Mouse (Mus musculus) lung, embryonic 14.5 days (tissue): ENCODE measurements at regions not wholly inside any gene's neighbourhood (a gene's known extent, or its start where the extent isn't known, plus 50 kb on each side); places are given as distances from the start of the nearest gene placed in this dataset.

Experiments used
- ATAC-seq: fragments of 200-750 bp; cut with Nextera tagmentation; 2 replicates; pipeline ENCODE4 v1.8.0; 2017; ENCODE audit warnings: mild to moderate bottlenecking, moderate TSS enrichment, moderate library complexity; ENCODE audit not compliant: insufficient read depth
- DNase-seq: peaks from one replicate; pipeline ENCODE4 v3.0.0-alpha.2; 2015
- H3K27ac ChIP-seq: fragments of 300-500 bp; sonication (generic); 2 replicates; pipeline ENCODE4 v1.5.1; 2014; ENCODE audit warnings: low read depth, mild to moderate bottlenecking, moderate library complexity
- H3K27me3 ChIP-seq: fragments of 300-500 bp; sonication (generic); 2 replicates; pipeline ENCODE4 v1.6.1; 2014; ENCODE audit warnings: low read length, control low read depth; ENCODE audit not compliant: insufficient read depth
- H3K36me3 ChIP-seq: fragments of 300-500 bp; sonication (generic); 2 replicates; pipeline ENCODE4 v1.6.1; 2014; ENCODE audit warnings: control low read depth; ENCODE audit not compliant: insufficient read depth
- H3K4me1 ChIP-seq: fragments of 300-500 bp; sonication (generic); 2 replicates; pipeline ENCODE4 v1.6.1; 2014; ENCODE audit warnings: antibody characterized with exemption, control low read depth; ENCODE audit not compliant: insufficient read depth
- H3K4me2 ChIP-seq: fragments of 300-500 bp; sonication (generic); 2 replicates; pipeline ENCODE4 v1.6.1; 2014; ENCODE audit warnings: mild to moderate bottlenecking
- H3K4me3 ChIP-seq: fragments of 300-500 bp; sonication (generic); 2 replicates; pipeline ENCODE4 v1.5.1; 2014; ENCODE audit warnings: low read depth, low read length
- H3K9ac ChIP-seq: fragments of 300-500 bp; sonication (generic); 2 replicates; pipeline ENCODE4 v1.6.1; 2014
- H3K9me3 ChIP-seq: fragments of 300-500 bp; sonication (generic); 2 replicates; pipeline ENCODE4 v1.6.1; 2016; ENCODE audit warnings: low read depth, low read length, control low read depth
- CTCF ChIP-seq: IDR thresholded peaks from 2 replicates; pipeline ENCODE4 v1.5.1; 2016; ENCODE audit warnings: antibody characterized with exemption, low read depth
- WGBS: fragments of 180-500 bp; shearing (Covaris S2); extraction: QIAGEN DNeasy Blood & Tissue Kit; methylation state at CpG from one replicate; pipeline ENCODE4 v1.1.7; 2014; 5-methylcytosine and 5-hydroxymethylcytosine counted together

- ATAC-seq (no peak), DNase-seq (no peak)
- no peaks in the 10 kb centered on the region for H3K9me3 ChIP-seq
- H3K27me3 ChIP-seq: no peaks in the 10 kb centered on the region
- H3K9ac ChIP-seq: no peak overlapping the region
- H3K4me1 ChIP-seq: no peaks in the 10 kb centered on the region
- H3K4me3 ChIP-seq: no peak overlapping the region
- TF ChIP-seq CTCF: peak; percentile 20; the same call in 1 of the 2 replicates
- H3K27ac ChIP-seq: no peak overlapping the region
- H3K4me2 ChIP-seq: no peak overlapping the region
- 56% methylated on average over 2 of the region's 2 CpGs for WGBS
- no peaks in the 10 kb centered on the region for H3K36me3 ChIP-seq
Measured at GRCm38 (mm10) chr12:28181265-28181664, 370.9 kb downstream of the Dcdc2c start.

- Histone ChIP-seq H3K27ac (no peak overlapping the region), H3K4me2 (no peak overlapping the region), H3K27me3 (no peaks in the 10 kb centered on the region), H3K4me3 (no peak overlapping the region), H3K36me3 (no peaks in the 10 kb centered on the region), H3K9me3 (no peaks in the 10 kb centered on the region), H3K4me1 (no peaks in the 10 kb centered on the region), H3K9ac (no peak overlapping the region)
- WGBS: 67% methylated on average over 3 of the region's 3 CpGs
- no peak for TF ChIP-seq CTCF
- DNase-seq: peak; percentile 3
- ATAC-seq: no peak
Measured at GRCm38 (mm10) chr12:28176016-28176415, 376.2 kb downstream of the Dcdc2c start.

GRCm38 (mm10) chr12:28174078-28174477, 378.1 kb downstream of the Dcdc2c start:
- Histone ChIP-seq H3K9ac (no peak overlapping the region), H3K4me1 (no peaks in the 10 kb centered on the region), H3K27ac (no peak overlapping the region), H3K4me3 (no peak overlapping the region), H3K4me2 (no peak overlapping the region), H3K9me3 (no peaks in the 10 kb centered on the region), H3K36me3 (no peaks in the 10 kb centered on the region), H3K27me3 (no peaks in the 10 kb centered on the region)
- no peak for TF ChIP-seq CTCF
- ATAC-seq: no peak
- DNase-seq: no peak

- H3K27ac ChIP-seq: no peak overlapping the region
- WGBS: 76% methylated on average over 1 of the region's 1 CpGs
- ATAC-seq (no peak), DNase-seq (no peak)
- no peak for TF ChIP-seq CTCF
- no peak overlapping the region for H3K4me2 ChIP-seq
- H3K9ac ChIP-seq: no peak overlapping the region
- H3K36me3 ChIP-seq: no peaks in the 10 kb centered on the region
- no peaks in the 10 kb centered on the region for H3K4me1 ChIP-seq
- no peaks in the 10 kb centered on the region for H3K9me3 ChIP-seq
- no peak overlapping the region for H3K4me3 ChIP-seq
- no peaks in the 10 kb centered on the region for H3K27me3 ChIP-seq
Measured at GRCm38 (mm10) chr12:28158786-28159185, 393.4 kb downstream of the Dcdc2c start.

- WGBS: 65% methylated on average over 4 of the region's 4 CpGs
- no peak overlapping the region for H3K27ac ChIP-seq
- no peaks in the 10 kb centered on the region for H3K9me3 ChIP-seq
- no peak for DNase-seq
- H3K9ac ChIP-seq: no peak overlapping the region
- no peak for TF ChIP-seq CTCF
- no peaks in the 10 kb centered on the region for H3K4me1 ChIP-seq
- no peaks in the 10 kb centered on the region for H3K36me3 ChIP-seq
- no peak overlapping the region for H3K4me3 ChIP-seq
- no peak for ATAC-seq
- no peaks in the 10 kb centered on the region for H3K27me3 ChIP-seq
- H3K4me2 ChIP-seq: no peak overlapping the region
Measured at GRCm38 (mm10) chr12:28150759-28151158, 401.4 kb downstream of the Dcdc2c start.

- H3K27ac ChIP-seq: no peak overlapping the region
- H3K27me3 ChIP-seq: no peaks in the 10 kb centered on the region
- H3K9me3 ChIP-seq: no peaks in the 10 kb centered on the region
- no peaks in the 10 kb centered on the region for H3K36me3 ChIP-seq
- WGBS: 41% methylated on average over 4 of the region's 4 CpGs
- no peak for TF ChIP-seq CTCF
- H3K4me1 ChIP-seq: no peaks in the 10 kb centered on the region
- no peak overlapping the region for H3K9ac ChIP-seq
- H3K4me2 ChIP-seq: no peak overlapping the region
- ATAC-seq (no peak), DNase-seq (peak; percentile 3)
- H3K4me3 ChIP-seq: no peak overlapping the region
Measured at GRCm38 (mm10) chr12:28135810-28136592, 416.2 kb downstream of the Dcdc2c start.

- peak; percentile 7 for DNase-seq
Measured at GRCm38 (mm10) chr12:28122766-28123165, 429.4 kb downstream of the Dcdc2c start.

More at GRCm38 (mm10) chr12:28122766-28123165, 429.4 kb downstream of the Dcdc2c start:
- 0 out of 2 replicates have a peak, but pooled peaks cover 3% of the 10 kb centered on the region for H3K4me1 ChIP-seq
- H3K4me2 ChIP-seq: no peak overlapping the region
- H3K27ac ChIP-seq: no peak overlapping the region
- H3K9ac ChIP-seq: no peak overlapping the region
- H3K9me3 ChIP-seq: no peaks in the 10 kb centered on the region
- no peak overlapping the region for H3K4me3 ChIP-seq
- no peak for TF ChIP-seq CTCF
- WGBS: 32% methylated on average over 9 of the region's 9 CpGs
- no peaks in the 10 kb centered on the region for H3K36me3 ChIP-seq
- no peaks in the 10 kb centered on the region for H3K27me3 ChIP-seq
- ATAC-seq: no peak
